Mouse (Mus musculus): ENCODE results near the gene Olfr411.

DNA sequence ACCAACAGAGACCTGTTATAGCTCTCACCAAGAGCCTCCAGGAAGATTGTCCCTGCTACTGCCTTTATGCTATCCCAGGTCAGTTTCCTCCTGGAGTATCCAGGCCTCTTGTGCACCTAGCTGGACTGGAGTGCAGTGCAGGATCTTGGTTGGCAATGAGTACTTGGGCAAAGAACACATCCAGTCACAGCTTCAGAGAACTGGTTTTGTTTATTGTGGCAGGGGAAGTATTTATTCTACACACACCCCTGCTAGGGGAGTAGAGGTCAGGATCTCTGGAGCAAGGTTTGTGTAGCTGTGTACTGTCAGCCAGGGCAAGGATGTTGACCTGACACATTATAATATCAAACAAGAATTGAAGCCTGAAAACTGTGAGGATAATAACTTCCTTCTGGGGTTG lies 23.7 kb downstream of the Olfr411 start:
- TF ChIP-seq CTCF (IDR thresholded peaks at IDR 0.05; ENCODE audit: low read depth, low read length), result no peak
- no peak for TF ChIP-seq TAL1 (conservative IDR thresholded peaks at IDR 0.05; ENCODE audit: low read depth, low read length)
- TF ChIP-seq GATA1 (IDR thresholded peaks at IDR 0.05; ENCODE audit: borderline replicate concordance, low read length), result no peak
- no peak for TF ChIP-seq GATA2 (IDR thresholded peaks at IDR 0.05; ENCODE audit: borderline replicate concordance, low read depth, low read length)
- no peak for TF ChIP-seq POLR2AphosphoS5 (IDR thresholded peaks at IDR 0.05; ENCODE audit: insufficient replicate concordance, low read depth, low read length)
